Comparison of ENCODE assay signal across 8 mouse cellular contexts in genomic region chr11:60879423-60879822, GRCm38 (mm10). TPM values are rescaled to one million over a fixed set of nuclear protein-coding genes. Genes with fewer than 3 reads are reported as not detected.
DNase-seq lines count a peak whose midpoint lies in the region; ATAC-seq lines count a peak whose summit lies in the region.

No protein-coding gene starts in this region.

- no peaks in the 10 kb centered on the region for H3K9me3 ChIP-seq in limb, embryonic 12.5 days
- no peaks in the 10 kb centered on the region for H3K9me3 ChIP-seq in midbrain, embryonic 13.5 days

- DNase-seq in ovary, postnatal 14 days (ENCODE audit: low spot score), result peak; percentile 25
- no peak for DNase-seq in ovary, postnatal 10 days (ENCODE audit: low spot score)
- peak; percentile 41 to 52 for DNase-seq in cerebellum, postnatal 36 days
- DNase-seq in kidney, adult 11 months, result peak; percentile 63
- peak; percentile 63 to 75 for DNase-seq in spleen, postnatal 4 days (ENCODE audit: low spot score in 2 of 2)

- 1% methylated on average over 11 of the region's 11 CpGs for WGBS in limb, embryonic 12.5 days
- under 1% methylated on average over 11 of the region's 11 CpGs for WGBS in midbrain, embryonic 13.5 days

- peak overlapping the region; percentile 92 for H3K9ac ChIP-seq in limb, embryonic 12.5 days (replicated peaks)
- peak overlapping the region; percentile 69 for H3K9ac ChIP-seq in midbrain, embryonic 13.5 days (replicated peaks)

- H3K27me3 ChIP-seq in limb, embryonic 12.5 days, result no peaks in the 10 kb centered on the region
- H3K27me3 ChIP-seq in midbrain, embryonic 13.5 days, result no peaks in the 10 kb centered on the region

- peak; percentile 62 for ATAC-seq in granulocyte monocyte progenitor cell, adult 5-6 weeks (replicated peaks; ENCODE audit: poor library complexity, severe bottlenecking)
- no peak for ATAC-seq in limb, embryonic 12.5 days (ENCODE audit: insufficient number of reproducible peaks, insufficient read depth, low FRiP score, low TSS enrichment, low read depth)
- ATAC-seq in midbrain, embryonic 13.5 days, result no peak

- peaks cover 29% of the 10 kb centered on the region for H3K4me1 ChIP-seq in limb, embryonic 12.5 days (replicated peaks)
- peaks cover 43% of the 10 kb centered on the region for H3K4me1 ChIP-seq in midbrain, embryonic 13.5 days (replicated peaks)

- peak overlapping the region; percentile 71 for H3K4me2 ChIP-seq in limb, embryonic 12.5 days
- H3K4me2 ChIP-seq in midbrain, embryonic 13.5 days (replicated peaks), result peak overlapping the region; percentile 69

- H3K27ac ChIP-seq in limb, embryonic 12.5 days, result peak overlapping the region; percentile 90
- peak overlapping the region; percentile 86 for H3K27ac ChIP-seq in midbrain, embryonic 13.5 days

- peak overlapping the region; percentile 97 for H3K4me3 ChIP-seq in limb, embryonic 12.5 days (replicated peaks)
- peak overlapping the region; percentile 76 for H3K4me3 ChIP-seq in midbrain, embryonic 13.5 days (replicated peaks)

- H3K36me3 ChIP-seq in limb, embryonic 12.5 days, result peaks cover 13% of the 10 kb centered on the region
- H3K36me3 ChIP-seq in midbrain, embryonic 13.5 days, result 0 out of 2 replicates have a peak, but pooled peaks cover 2% of the 10 kb centered on the region

RNA-seq across cellular contexts. Expression of gene Tmem11, which starts 0.4 kb away (rescaled TPM):
- total RNA-seq in granulocyte monocyte progenitor cell, adult 5-6 weeks (2014; fragmentation: Nextera tagmentation), result 31.5 and 35.4 TPM in 2 replicates
- 67.1 and 72.3 TPM in 2 replicates for total RNA-seq in granulocyte monocyte progenitor cell, adult 5-6 weeks (2017)
- polyA plus RNA-seq in limb, embryonic 12.5 days (2016; fragmentation: Nextera tagmentation; extraction: Ambion mirVana), result 59.2 and 61.4 TPM in 2 replicates
- polyA plus RNA-seq in midbrain, embryonic 13.5 days (2015; fragmentation: Nextera tagmentation; extraction: Ambion mirVana), result 55.1 and 57.4 TPM in 2 replicates

RNA-seq across cellular contexts. Expression of gene Natd1, which starts 35.1 kb away (rescaled TPM):
- total RNA-seq in granulocyte monocyte progenitor cell, adult 5-6 weeks (2014; fragmentation: Nextera tagmentation), result 1.6 and 4.7 TPM in 2 replicates
- 1.3 and 2.1 TPM in 2 replicates for total RNA-seq in granulocyte monocyte progenitor cell, adult 5-6 weeks (2017)
- polyA plus RNA-seq in limb, embryonic 12.5 days (2016; fragmentation: Nextera tagmentation; extraction: Ambion mirVana), result 14.2 and 15.9 TPM in 2 replicates
- 30.0 and 31.8 TPM in 2 replicates for polyA plus RNA-seq in midbrain, embryonic 13.5 days (2015; fragmentation: Nextera tagmentation; extraction: Ambion mirVana)

RNA-seq across cellular contexts. Expression of gene Dhrs7b, which starts 49.0 kb away (rescaled TPM):
- total RNA-seq in granulocyte monocyte progenitor cell, adult 5-6 weeks (2014; fragmentation: Nextera tagmentation), result 11.2 and 14.8 TPM in 2 replicates
- 15.4 and 18.2 TPM in 2 replicates for total RNA-seq in granulocyte monocyte progenitor cell, adult 5-6 weeks (2017)
- polyA plus RNA-seq in limb, embryonic 12.5 days (2016; fragmentation: Nextera tagmentation; extraction: Ambion mirVana), result 29.4 and 30.5 TPM in 2 replicates
- 28.2 and 28.4 TPM in 2 replicates for polyA plus RNA-seq in midbrain, embryonic 13.5 days (2015; fragmentation: Nextera tagmentation; extraction: Ambion mirVana)

RNA-seq across cellular contexts. Expression of gene Map2k3, which starts 52.4 kb away (rescaled TPM):
- total RNA-seq in granulocyte monocyte progenitor cell, adult 5-6 weeks (2014; fragmentation: Nextera tagmentation), result 47.0 and 51.2 TPM in 2 replicates
- total RNA-seq in granulocyte monocyte progenitor cell, adult 5-6 weeks (2017), result 13.5 and 17.0 TPM in 2 replicates
- 83.1 and 84.7 TPM in 2 replicates for polyA plus RNA-seq in limb, embryonic 12.5 days (2016; fragmentation: Nextera tagmentation; extraction: Ambion mirVana)
- 28.2 and 29.8 TPM in 2 replicates for polyA plus RNA-seq in midbrain, embryonic 13.5 days (2015; fragmentation: Nextera tagmentation; extraction: Ambion mirVana)
